Mouse (Mus musculus) heart, adult 11 months (tissue): ENCODE measurements around the gene Ramp3.

Source experiments
- DNase-seq: peaks from one replicate; pipeline ENCODE4 v3.0.0; 2022

Ramp3 gene

GRCm38 (mm10) chr11:6670826-6671225 lies 12.5 kb downstream of the Ramp3 start:
- no peak for DNase-seq

GRCm38 (mm10) chr11:6674701-6675100 lies 16.4 kb downstream of the Ramp3 start:
- DNase-seq, result no peak

GRCm38 (mm10) chr11:6675402-6675801 lies 17.1 kb downstream of the Ramp3 start:
- peak; percentile 98 for DNase-seq

GRCm38 (mm10) chr11:6676641-6677040 lies 18.3 kb downstream of the Ramp3 start:
- no peak for DNase-seq

- DNase-seq, result no peak
These were observed 19.2 kb downstream of the Ramp3 start for GRCm38 (mm10) chr11:6677530-6677929.

- DNase-seq, result peak; percentile 93
These were observed 21.5 kb downstream of the Ramp3 start for GRCm38 (mm10) chr11:6679694-6680396.

- DNase-seq, result peak; percentile 97
These were observed 22.1 kb downstream of the Ramp3 start for GRCm38 (mm10) chr11:6680397-6680818.

- no peak for DNase-seq
These were observed 26.4 kb downstream of the Ramp3 start for GRCm38 (mm10) chr11:6684741-6685140.

GRCm38 (mm10) chr11:6688888-6689287 lies 30.6 kb downstream of the Ramp3 start:
- DNase-seq, result no peak

GRCm38 (mm10) chr11:6692341-6692740 lies 34.0 kb downstream of the Ramp3 start:
- no peak for DNase-seq

GRCm38 (mm10) chr11:6694114-6694513 lies 35.8 kb downstream of the Ramp3 start:
- DNase-seq, result no peak

- DNase-seq, result peak; percentile 96
These were observed 36.9 kb downstream of the Ramp3 start for GRCm38 (mm10) chr11:6695176-6695575.

GRCm38 (mm10) chr11:6696551-6696950 lies 38.2 kb downstream of the Ramp3 start:
- no peak for DNase-seq

- DNase-seq, result no peak
These were observed 39.4 kb downstream of the Ramp3 start for GRCm38 (mm10) chr11:6697751-6698150.

GRCm38 (mm10) chr11:6698281-6698680 lies 40.0 kb downstream of the Ramp3 start:
- DNase-seq, result no peak

- no peak for DNase-seq
These were observed 43.9 kb downstream of the Ramp3 start for GRCm38 (mm10) chr11:6702258-6702657.

- DNase-seq, result no peak
These were observed 46.5 kb downstream of the Ramp3 start for GRCm38 (mm10) chr11:6704851-6705250.

GRCm38 (mm10) chr11:6705516-6705915 lies 47.2 kb downstream of the Ramp3 start:
- DNase-seq, result no peak

- DNase-seq, result no peak
These were observed 48.5 kb downstream of the Ramp3 start for GRCm38 (mm10) chr11:6706796-6707195.

GRCm38 (mm10) chr11:6708437-6708836 lies 50.1 kb downstream of the Ramp3 start:
- DNase-seq, result no peak

- DNase-seq, result no peak
These were observed 52.1 kb downstream of the Ramp3 start for GRCm38 (mm10) chr11:6710409-6710808.

- peak; percentile 52 for DNase-seq
These were observed 62.4 kb downstream of the Ramp3 start for GRCm38 (mm10) chr11:6720746-6721145.

GRCm38 (mm10) chr11:6726921-6727320 lies 68.6 kb downstream of the Ramp3 start:
- DNase-seq, result peak; percentile 66
